Mouse (Mus musculus): ENCODE results near the gene Srrm1.

- no peak for TF ChIP-seq POLR2AphosphoS2 (IDR thresholded peaks at IDR 0.05; ENCODE audit: insufficient read length, low read depth)
- no peak for TF ChIP-seq POLR2A (IDR thresholded peaks at IDR 0.05; ENCODE audit: insufficient read length, low read depth)
- TF ChIP-seq MYOD1 (IDR thresholded peaks at IDR 0.05; ENCODE audit: control insufficient read depth in 1 of 3, insufficient read length in 2 of 3, low read depth in 2 of 3): no peak
- no peak for TF ChIP-seq REST (IDR thresholded peaks at IDR 0.05; ENCODE audit: insufficient read depth, insufficient read length)
Measured at GRCm38 (mm10) chr4:135326469-135326868, 26.7 kb downstream of the Srrm1 start.
